Mouse (Mus musculus): Measurements from ENCODE around the gene Shcbp1. TPM values are rescaled to one million over a fixed set of nuclear protein-coding genes. Genes with fewer than 3 reads are reported as not detected.
"Not testable (repeated sequence)": the region's sequence is repeated elsewhere in the genome, so short reads cannot be mapped to it uniquely, and the experiment has no call there.

Gene Shcbp1
- polyA plus RNA-seq, 1 experiment: 0.92 TPM

DNA sequence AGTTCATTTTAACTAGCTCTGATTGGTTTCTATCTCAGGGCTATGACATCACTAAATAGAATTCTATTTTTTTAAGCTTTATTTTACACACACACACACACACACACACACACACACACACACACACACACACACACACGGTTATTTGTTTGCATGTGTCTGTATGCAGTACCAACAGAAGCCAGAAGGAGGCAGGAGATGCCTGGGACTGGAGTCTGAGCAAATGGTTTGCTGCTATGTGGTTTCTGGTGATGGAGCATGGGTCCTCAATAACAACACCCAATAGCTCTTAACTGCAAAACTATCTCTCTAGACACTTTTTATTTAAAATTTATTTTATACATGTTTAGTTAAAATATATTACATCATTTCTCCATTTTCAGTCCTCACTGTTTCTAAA lies 48.4 kb downstream of the Shcbp1 start:
- no peaks in the 10 kb centered on the region for H3K27me3 ChIP-seq (ENCODE audit: control insufficient read depth, insufficient read depth, low read length)
- H3K4me3 ChIP-seq (ENCODE audit: extremely low read depth, insufficient read depth, insufficient read length): no peak overlapping the region
- H3K36me3 ChIP-seq (ENCODE audit: control insufficient read depth, insufficient read depth, low read length): no peaks in the 10 kb centered on the region
- DNase-seq (ENCODE audit: low read depth in 1 of 2, low spot score in 2 of 2): no peak
- no peak overlapping the region for H3K27ac ChIP-seq (ENCODE audit: insufficient read depth, low read length)
- no peaks in the 10 kb centered on the region for H3K4me1 ChIP-seq (ENCODE audit: control insufficient read depth, insufficient read depth, insufficient read length)
- TF ChIP-seq CTCF (IDR thresholded peaks at IDR 0.05; ENCODE audit: extremely low read depth, insufficient read depth, insufficient read length, insufficient replicate concordance): no peak; the same call in 1 of the 2 replicates
- no peak for TF ChIP-seq POLR2A (IDR thresholded peaks at IDR 0.05; ENCODE audit: low read depth, low read length)
- WGBS: 63% methylated on average over 1 of the region's 1 CpGs

GRCm38 (mm10) chr8:4715546-4715945 lies 63.8 kb downstream of the Shcbp1 start:
- TF ChIP-seq POLR2A (IDR thresholded peaks at IDR 0.05; ENCODE audit: low read depth, low read length) (no peak), CTCF (IDR thresholded peaks at IDR 0.05; ENCODE audit: extremely low read depth, insufficient read depth, insufficient read length, insufficient replicate concordance) (no peak)
- Histone ChIP-seq H3K27ac (ENCODE audit: insufficient read depth, low read length) (no peak overlapping the region), H3K4me3 (ENCODE audit: extremely low read depth, insufficient read depth, insufficient read length) (no peak overlapping the region), H3K4me1 (ENCODE audit: control insufficient read depth, insufficient read depth, insufficient read length) (no peaks in the 10 kb centered on the region), H3K36me3 (ENCODE audit: control insufficient read depth, insufficient read depth, low read length) (no peaks in the 10 kb centered on the region), H3K27me3 (ENCODE audit: control insufficient read depth, insufficient read depth, low read length) (no peaks in the 10 kb centered on the region)
- WGBS: 60% methylated on average over 2 of the region's 2 CpGs
- no peak for DNase-seq (ENCODE audit: low read depth in 1 of 2, low spot score in 2 of 2)

DNA sequence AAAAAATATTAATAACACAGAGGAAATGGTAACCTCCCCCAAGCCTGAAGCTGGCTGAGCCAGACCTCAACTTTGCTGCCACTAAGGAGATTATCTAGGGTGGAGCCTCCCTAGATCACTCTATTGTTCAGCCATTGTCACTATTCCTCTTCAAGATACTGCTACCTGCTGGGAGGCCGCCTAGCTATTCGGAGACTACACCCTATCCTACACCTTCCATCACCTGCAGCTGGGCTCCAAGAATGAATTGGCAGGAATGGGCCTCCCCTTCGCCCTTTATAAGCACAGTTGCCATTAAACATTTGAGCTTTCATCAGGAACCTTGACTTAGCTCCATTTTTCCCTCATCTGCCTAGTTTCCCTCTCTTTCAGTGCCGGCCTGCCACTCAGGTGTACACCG lies 71.0 kb downstream of the Shcbp1 start:
- H3K4me3 ChIP-seq (ENCODE audit: extremely low read depth, insufficient read depth, insufficient read length); H3K27me3 ChIP-seq (ENCODE audit: control insufficient read depth, insufficient read depth, low read length); H3K27ac ChIP-seq (ENCODE audit: insufficient read depth, low read length); DNase-seq (ENCODE audit: low read depth in 1 of 2, low spot score in 2 of 2); H3K36me3 ChIP-seq (ENCODE audit: control insufficient read depth, insufficient read depth, low read length); H3K4me1 ChIP-seq (ENCODE audit: control insufficient read depth, insufficient read depth, insufficient read length): not testable (repeated sequence)
- 74% methylated on average over 5 of the region's 5 CpGs for WGBS

DNA sequence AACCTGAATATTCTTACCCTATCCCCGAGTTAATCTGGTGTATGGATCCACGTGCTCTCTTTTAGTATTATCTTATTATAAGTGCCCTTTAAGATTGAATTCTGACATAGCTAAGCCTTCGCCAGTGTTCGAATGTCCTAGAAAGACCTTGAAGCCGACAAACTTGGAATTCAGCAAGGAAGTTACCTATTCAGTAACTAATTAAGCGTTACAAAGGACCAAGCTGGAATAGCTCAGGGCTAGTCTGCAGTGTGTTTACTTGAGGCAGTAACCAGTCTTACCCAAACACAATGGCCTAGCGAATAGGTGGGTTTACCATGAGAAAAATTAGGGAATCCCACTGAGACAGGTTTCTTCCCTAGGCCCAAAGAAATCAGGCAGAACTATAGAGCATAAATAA lies 71.5 kb downstream of the Shcbp1 start:
- H3K27me3 ChIP-seq (ENCODE audit: control insufficient read depth, insufficient read depth, low read length); H3K27ac ChIP-seq (ENCODE audit: insufficient read depth, low read length); H3K36me3 ChIP-seq (ENCODE audit: control insufficient read depth, insufficient read depth, low read length); H3K4me1 ChIP-seq (ENCODE audit: control insufficient read depth, insufficient read depth, insufficient read length); DNase-seq (ENCODE audit: low read depth in 1 of 2, low spot score in 2 of 2); H3K4me3 ChIP-seq (ENCODE audit: extremely low read depth, insufficient read depth, insufficient read length): not testable (repeated sequence)
- 84% methylated on average over 7 of the region's 7 CpGs for WGBS

- H3K36me3 ChIP-seq (ENCODE audit: control insufficient read depth, insufficient read depth, low read length): no peaks in the 10 kb centered on the region
- no peak overlapping the region for H3K27ac ChIP-seq (ENCODE audit: insufficient read depth, low read length)
- no peaks in the 10 kb centered on the region for H3K4me1 ChIP-seq (ENCODE audit: control insufficient read depth, insufficient read depth, insufficient read length)
- no peak for DNase-seq (ENCODE audit: low read depth in 1 of 2, low spot score in 2 of 2)
- WGBS: 50% methylated on average over 1 of the region's 1 CpGs
- no peaks in the 10 kb centered on the region; the same call in 1 of the 2 replicates for H3K27me3 ChIP-seq (ENCODE audit: control insufficient read depth, insufficient read depth, low read length)
- TF ChIP-seq CTCF (IDR thresholded peaks at IDR 0.05; ENCODE audit: extremely low read depth, insufficient read depth, insufficient read length, insufficient replicate concordance) (no peak), POLR2A (IDR thresholded peaks at IDR 0.05; ENCODE audit: low read depth, low read length) (no peak)
- H3K4me3 ChIP-seq (ENCODE audit: extremely low read depth, insufficient read depth, insufficient read length): no peak overlapping the region
These were observed 87.7 kb downstream of the Shcbp1 start for GRCm38 (mm10) chr8:4691634-4692033.

Other genes starting within 250 kb of the Shcbp1 start
- gene Zfp958, start 166.4 kb downstream of the Shcbp1 start, polyA plus RNA-seq (2012; rRNA removed): 0.74 and 0.90 TPM in 2 replicates

Measured in spleen, adult 2 months (tissue).